Mouse (Mus musculus) cerebellum, postnatal 14 days (tissue): ENCODE data around the gene Angptl4.
A peak's percentile ranks its signal among the peaks of the same experiment; 100 is the strongest.
"Not testable (repeated sequence)": the region's sequence is repeated elsewhere in the genome, so short reads cannot be mapped to it uniquely, and the experiment has no call there.

ENCODE experiments used
- DNase-seq, 2 experiments: peaks; one replicate each; pipeline ENCODE4 v3.0.0; 2021; ENCODE audit warnings: mixed read lengths in 2 of 2

The Angptl4 gene

DNA sequence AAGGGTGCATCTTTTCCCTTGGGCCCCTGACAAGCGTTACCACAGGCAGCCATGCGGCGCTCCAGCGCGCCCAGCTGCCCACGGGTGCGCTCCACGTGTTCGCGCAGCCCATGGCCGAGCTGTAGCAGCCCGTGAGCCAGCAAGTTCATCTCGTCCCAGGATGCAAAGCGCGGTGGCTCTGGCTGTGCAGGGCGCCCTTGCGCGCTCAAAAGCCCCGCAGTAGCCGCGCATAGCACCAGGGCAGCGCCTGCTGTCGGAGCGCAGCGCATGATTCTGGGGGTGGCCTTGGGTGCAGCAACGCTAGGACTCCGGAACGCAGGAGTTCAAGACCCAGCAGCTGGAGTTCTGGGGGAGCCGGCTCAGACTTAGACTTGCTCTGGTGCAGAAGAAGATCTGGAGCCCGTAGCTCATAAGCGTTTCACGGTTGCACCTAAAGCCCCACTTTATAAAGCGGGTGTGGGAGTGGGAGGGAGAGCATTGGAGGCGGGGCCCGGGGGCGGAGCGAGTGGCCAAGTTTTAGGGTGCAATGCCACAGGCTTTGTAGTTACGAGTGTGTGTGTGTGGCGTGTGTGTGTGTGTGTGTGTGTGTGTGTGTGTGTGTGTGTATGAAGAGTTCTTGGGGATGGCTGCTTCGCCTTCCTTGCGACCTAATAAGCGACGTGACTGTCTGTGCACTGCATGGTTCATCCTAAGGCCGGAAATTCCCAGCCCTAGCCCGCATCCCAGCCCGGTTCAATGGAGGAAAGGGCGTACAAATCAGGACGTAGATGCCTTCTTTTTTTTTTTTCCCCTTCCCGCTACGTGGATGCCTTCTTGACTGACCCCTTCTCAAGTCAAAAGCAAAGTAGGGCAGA lies at the start of gene Angptl4:
Gene Angptl4, minus strand, starts transcription at position 707 of the 854 bp plus-strand sequence.
- DNase-seq: peak; percentile 22 to 23

DNA sequence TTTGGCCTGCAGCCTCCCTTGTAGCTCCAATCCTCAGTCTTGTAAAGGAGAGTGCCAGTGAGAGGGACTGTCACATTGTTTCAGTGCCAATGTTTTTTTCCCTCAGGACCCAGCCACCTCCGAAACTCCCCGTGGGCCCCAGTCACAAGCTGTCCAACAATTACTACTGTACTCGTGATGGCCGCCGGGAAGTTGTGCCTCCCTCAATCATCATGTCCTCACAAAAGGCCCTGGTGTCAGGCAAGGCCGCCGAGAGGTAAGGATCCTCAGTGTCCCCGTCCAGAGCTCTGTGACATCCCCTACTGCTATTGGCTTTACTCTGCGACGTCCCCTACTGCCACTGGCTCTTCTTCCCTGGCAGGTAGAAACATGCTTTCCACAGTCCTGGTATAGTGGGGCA lies 47.9 kb upstream of the Angptl4 start:
- no peak for DNase-seq

DNA sequence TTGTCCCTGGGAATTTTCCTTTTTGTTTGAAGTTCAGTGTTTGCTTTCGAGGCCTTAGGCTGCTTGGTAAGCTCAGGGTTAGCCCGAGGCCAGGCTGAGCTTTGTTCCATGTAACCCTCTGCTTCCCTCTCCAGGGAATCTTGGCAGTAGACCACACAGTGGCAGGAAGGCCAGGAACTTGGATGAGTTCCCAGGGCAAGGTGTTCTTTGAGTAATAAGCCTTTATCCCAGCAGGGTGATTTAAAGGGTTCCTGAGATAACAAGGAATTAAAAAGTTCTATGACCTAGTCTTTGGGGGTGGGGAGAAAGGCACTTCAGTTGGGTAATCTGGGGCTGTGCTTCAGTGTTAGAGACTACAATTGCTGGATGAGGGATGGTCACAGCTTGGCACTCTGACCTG lies 47.3 kb upstream of the Angptl4 start:
- peak; percentile 46 to 66 for DNase-seq

GRCm38 (mm10) chr17:33826850-33827249 lies 45.2 kb upstream of the Angptl4 start:
- DNase-seq: peak; percentile 83 to 86

DNA sequence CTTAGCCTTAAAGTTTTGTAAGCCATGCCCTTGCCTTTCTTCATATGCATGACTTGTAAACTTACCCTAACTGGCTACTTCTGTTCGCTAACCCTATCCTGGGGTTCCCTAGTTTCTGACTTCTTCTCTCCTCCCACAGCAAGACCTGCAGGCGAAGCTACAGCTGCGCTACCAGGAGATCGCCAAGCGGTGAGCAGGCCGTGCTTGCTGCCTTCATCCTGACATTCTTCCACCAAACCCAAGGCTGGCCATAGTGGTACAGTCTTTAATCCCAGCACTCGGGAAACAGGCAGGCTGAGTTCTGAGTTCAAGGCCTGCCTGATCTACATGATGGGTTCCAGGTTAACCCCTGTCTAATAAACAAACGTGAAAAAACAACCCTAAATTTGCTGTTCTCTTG lies 43.8 kb upstream of the Angptl4 start:
- DNase-seq: no peak

DNA sequence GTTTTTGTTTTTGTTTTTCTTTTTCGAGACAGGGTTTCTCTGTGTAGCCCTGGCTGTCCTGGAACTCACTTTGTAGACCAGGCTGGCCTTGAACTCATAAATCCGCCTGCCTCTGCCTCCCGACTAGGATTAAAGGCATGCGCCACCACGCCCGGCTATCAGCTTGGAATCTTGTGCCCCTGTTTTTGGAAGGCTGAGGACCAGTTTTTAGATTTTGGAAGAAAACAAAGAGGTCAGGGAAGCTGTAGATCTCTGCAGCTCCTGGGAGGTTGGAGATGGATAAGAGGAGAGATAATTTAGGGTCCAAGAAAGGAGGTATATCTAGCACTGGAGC lies 43.3 kb upstream of the Angptl4 start:
- DNase-seq: not testable (repeated sequence)

DNA sequence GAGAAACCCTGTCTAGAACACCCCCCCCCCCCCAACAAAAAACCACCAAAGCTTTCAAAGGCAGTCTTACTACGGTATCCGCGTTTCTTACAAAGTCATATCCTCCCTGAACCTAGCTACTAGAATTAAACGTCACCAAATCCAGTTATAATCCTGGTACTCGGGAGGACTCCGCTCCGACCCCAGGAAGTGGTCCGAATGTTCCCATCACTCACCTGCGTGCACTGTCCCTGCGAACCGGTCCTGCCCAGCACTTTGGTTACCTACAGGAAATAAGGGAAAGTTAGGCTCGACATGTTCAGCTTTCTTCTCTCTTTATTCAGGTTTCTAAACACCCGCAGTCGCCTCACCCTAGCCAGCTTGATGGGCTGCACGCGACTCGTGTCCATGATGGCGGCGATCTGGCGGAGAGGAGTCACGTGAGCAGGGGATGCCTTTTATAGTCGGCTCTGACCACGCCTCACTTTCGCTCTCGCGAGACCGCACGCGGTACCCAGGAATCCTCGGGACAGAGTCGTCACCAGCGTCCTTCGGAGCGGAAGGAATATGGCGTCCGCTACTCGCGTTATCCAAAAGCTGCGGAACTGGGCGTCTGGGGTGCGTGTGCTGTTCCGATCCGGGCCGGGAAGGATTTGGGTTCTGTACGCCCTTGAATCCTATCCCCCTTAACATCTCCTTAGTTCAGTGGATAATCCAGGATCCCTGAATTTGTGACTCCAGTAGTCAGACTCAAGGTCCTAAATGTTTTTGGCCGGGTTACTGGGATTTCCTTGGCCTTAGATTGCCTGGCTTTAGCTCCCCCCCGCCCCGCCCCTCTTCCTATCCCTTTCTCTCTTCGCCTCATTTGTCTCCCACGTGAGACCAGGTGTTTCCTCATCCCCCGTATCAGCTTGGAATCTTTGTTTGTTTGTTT lies 42.7 kb upstream of the Angptl4 start, which contains the start of the genes Rps28 and Ndufa7:
Gene Rps28, minus strand, starts transcription at position 479 of the 913 bp plus-strand sequence.
Gene Ndufa7, plus strand, starts transcription at position 489 of the 913 bp plus-strand sequence.
- DNase-seq: peak; percentile 98 to 99

DNA sequence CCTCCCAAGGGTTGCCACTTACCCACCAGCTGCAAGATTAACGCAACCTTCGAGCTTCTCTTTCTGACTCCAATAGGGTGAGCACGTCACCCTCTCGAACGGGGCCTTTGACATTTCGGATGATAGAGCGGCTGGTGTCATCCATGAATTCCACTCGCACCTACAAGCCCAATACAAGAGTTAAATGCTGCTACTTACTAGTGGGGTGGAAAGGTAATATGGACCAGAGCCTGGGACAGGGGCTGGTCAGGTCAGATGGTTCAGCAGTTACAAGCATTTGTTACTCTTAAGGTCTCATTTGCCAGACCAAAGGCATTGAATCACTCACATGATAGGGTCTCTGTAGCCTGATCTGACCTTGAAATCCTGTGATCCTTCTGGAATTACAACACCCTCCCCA lies 41.5 kb upstream of the Angptl4 start:
- not testable (repeated sequence) for DNase-seq

- no peak for DNase-seq
These were observed 40.9 kb upstream of the Angptl4 start for GRCm38 (mm10) chr17:33822436-33822959.

- DNase-seq: no peak
These were observed 36.5 kb upstream of the Angptl4 start for GRCm38 (mm10) chr17:33817969-33818643.

DNA sequence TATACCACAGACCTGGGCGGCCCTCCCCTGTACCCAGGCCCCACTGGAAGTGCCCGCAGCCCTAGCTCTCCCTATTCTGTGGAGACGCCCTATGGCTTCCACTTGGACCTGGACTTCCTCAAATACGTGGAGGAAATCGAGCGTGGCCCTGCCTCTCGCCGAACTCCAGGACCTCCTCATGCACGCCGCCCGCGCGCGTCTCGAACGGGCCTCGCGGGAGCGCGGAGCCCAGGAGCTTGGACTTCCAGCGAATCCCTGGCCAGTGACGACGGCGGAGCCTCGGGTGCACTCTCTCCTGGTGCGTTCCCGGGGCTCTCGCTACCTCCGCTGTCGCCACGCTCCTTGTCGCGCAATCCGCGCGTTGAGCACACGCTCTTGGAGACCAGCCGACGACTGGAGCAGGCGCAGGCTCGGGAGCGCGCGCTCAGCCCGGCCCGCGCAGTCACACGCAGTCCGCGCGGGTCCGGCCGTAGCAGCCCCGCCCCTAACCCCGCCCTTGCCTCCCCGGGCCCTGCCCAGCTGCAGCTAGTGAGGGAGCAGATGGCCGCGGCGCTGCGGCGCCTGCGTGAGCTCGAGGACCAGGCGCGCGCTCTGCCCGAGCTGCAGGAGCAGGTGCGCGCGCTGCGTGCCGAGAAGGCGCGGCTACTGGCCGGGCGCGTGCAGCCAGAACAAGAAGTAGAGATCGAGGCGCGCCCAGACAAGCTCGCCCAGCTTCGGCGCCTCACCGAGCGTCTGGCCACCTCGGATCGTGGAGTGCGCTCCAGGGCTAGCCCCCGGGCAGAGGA lies 35.7 kb upstream of the Angptl4 start:
- DNase-seq: peak; percentile 93 to 94

- no peak for DNase-seq
These were observed 35.0 kb upstream of the Angptl4 start for GRCm38 (mm10) chr17:33816612-33817011.

DNA sequence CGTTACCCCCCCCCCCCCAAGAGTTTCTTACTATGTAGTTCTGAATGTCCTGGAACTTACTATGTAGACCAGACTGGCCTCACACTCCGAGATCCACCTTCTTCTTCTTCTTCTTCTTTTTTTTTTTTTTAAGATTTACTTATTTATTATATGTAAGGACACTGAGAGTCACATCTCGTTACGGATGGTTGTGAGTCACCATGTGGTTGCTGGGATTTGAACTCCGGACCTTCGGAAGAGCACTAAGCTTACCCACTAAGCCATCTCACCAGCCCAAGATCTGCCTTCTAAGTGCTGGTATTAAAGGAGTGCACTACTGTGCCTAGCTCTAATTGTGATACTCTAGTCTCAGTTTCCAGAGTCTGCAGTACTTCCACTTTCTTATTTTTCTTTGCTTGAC lies 33.8 kb upstream of the Angptl4 start:
- no peak for DNase-seq

DNA sequence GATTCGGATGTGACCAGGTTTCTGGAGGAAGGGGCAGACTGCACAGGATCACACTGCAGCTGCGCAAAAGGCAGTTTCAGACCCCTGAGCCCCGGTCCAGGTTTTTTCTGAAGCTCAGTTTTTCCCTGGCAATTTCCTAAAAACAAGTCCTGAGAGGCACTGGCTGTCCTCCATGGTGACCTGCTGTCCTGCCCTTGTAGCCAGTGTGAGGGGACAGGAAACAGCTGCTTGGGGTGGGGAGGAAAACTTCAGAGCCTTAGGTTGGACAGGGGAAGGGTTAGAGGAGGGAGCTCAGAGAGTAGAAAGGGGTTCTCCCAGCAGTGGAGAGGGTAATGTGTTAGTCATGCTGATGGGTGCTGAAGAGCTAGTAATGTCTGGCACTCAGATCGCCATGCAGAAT lies 31.4 kb upstream of the Angptl4 start:
- DNase-seq: no peak

DNA sequence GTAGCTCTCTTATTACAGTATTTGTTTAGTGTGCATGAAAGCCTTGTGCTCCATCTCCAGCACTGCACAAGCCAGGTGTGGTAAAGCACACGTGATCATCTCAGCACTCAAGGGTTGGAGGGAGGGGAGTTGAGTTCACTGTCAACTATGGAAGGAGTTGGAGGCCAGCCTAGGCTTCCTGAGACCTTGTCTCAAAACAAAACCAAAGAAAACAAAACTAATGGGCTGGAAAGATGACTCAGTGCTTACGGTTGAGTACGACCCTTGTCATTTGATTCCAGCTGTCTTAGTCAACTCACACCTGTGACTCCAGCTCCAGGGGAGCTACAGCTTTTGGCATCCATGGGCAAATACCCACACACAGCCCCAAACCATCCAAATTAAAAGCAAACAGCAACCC lies 30.8 kb upstream of the Angptl4 start:
- no peak for DNase-seq

DNA sequence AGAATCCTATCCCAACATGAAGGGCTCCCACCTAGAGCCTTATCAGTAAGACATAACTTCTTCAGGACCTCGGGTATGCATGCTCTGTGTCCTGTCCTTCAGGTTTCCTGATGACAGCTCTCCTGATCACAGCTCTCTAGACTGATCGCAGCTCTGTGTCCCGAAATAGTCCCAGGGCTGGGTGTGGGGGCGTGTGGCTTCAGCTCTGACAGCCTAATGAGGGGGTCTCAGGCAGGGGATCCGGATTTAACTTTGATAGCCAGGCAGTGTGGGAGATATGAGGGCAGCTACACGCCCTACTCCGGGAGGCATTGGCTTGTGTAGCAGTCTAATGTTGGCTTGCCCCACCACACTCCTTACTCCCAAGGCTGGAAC lies 29.5 kb upstream of the Angptl4 start:
- DNase-seq: no peak

GRCm38 (mm10) chr17:33810334-33811141 lies 28.9 kb upstream of the Angptl4 start, which contains the start of gene Kank3:
Kank3 (plus strand) TSS chr17:33810519.
- DNase-seq: peak; percentile 95 to 97

- DNase-seq: no peak
These were observed 26.6 kb upstream of the Angptl4 start for GRCm38 (mm10) chr17:33808192-33808591.

GRCm38 (mm10) chr17:33807181-33807888 lies 25.7 kb upstream of the Angptl4 start:
- DNase-seq: no peak

- DNase-seq: no peak
These were observed 23.1 kb upstream of the Angptl4 start for GRCm38 (mm10) chr17:33804745-33805144.
